Mouse (Mus musculus): ENCODE results near the gene Gclc. TPM values are rescaled to one million over a fixed set of nuclear protein-coding genes. Genes with fewer than 3 reads are reported as not detected.
A peak's percentile ranks its signal among the peaks of the same experiment; 100 is the strongest.

Gclc gene
- polyA plus RNA-seq, 1 experiment: 23.8 TPM

DNA sequence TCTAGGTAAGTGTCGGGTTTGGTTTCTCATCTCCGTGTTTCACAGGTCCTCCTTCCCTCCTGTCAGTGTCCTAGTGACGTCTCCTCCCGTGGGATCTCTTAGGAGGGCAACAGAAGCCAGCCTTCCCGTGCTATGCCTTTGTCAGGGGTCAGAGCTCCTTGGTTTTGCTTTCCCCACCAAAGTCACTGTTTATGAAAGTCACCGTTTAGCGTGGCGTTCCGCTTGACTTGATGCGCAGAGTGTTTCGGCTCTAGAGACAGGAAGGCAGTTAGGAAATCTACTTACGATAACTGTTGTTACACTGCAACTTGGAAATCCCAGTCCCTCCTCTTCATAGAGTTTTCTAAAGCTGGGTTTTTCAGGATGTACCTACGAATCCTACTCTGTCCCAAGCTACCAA lies 28.7 kb downstream of the Gclc start:
- no peak for DNase-seq (ENCODE audit: low read depth)

DNA sequence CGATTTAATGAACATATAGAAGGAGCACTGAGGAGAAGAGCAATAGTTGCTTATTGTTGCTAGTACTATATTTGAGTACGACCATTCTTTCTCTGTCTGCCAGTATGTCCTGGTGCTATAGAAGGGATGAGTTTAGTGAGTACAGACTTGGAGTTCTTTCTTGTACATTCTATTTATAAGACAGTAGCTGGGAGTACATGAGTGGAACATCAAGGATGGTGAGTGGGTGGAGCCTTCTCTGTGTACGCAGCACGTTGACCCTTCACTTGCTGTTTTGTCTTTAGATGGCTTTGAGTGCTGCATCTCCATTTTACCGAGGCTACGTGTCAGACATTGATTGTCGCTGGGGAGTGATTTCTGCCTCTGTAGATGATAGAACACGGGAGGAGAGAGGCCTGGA lies 31.1 kb downstream of the Gclc start:
- DNase-seq (ENCODE audit: low read depth): no peak

DNA sequence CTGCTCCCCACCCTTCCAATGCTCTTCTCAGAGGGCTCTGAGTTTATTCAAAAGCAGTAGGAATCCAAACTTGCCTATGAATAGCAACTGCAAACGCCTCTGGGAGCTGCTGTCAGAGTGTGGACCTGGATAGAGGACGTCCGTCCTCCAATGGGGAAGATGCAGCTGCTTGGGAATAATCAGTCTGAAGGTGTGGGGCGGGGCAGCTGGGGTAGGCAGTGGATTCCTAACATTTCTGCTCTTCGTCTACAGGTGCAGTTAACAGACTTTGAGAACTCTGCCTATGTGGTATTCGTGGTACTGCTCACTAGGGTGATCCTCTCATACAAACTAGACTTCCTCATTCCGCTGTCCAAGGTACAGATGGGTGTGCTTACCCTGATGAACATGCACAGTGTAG lies 33.6 kb downstream of the Gclc start:
- no peak for DNase-seq (ENCODE audit: low read depth)

DNA sequence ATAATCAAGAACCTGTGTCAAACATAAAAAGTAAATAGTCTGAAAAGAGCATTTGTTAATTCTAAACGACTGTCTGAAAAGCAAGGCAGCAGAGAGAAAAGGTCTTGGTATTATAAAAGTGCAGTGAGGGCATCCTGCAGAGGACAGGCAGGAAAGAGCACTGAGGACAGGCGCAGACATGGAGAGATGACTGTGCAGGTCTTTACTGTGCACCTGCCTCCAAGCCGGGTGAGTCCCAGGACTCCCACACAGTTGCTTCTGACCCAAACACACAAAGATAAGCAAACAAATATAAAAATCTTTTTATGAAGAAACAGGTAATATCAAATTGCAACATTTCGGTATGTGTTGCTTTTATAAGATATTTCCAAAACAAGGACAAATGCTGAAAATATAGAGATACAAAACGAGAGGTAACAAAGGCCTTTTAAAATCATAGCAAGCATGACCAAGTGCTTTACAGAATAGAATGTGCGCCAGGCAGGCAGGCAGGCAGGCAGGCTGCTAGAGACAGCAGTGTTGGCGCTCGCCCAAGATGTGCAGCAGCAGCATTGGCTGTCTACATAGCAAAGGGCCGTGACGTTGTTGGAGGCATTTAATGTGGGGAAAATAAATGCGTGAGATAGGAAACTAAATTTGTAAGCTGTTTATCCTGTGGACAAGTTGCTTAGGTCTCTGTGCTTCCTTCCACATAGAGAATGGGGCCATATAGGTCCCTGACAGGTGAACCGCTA lies 35.4 kb downstream of the Gclc start:
- DNase-seq (ENCODE audit: low read depth): no peak

DNA sequence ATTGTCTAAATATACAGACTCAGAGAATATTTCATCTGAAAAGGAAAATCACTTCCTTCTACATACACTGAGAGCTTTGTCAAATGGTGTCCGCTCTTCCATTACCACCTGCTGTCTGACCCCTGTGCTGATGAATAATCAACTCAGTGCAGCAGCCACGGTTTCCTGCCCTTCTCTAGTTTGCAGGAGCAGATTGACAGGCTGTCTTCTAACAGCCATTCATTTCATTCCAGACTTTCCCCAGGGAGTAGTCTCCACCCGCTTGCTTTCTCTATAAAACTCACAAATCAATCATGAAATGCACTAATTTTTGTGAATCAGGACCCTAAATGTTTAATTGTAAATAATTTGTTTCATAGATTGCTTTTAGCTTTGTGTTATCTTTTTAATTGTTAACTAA lies 39.5 kb downstream of the Gclc start:
- DNase-seq (ENCODE audit: low read depth): no peak

DNA sequence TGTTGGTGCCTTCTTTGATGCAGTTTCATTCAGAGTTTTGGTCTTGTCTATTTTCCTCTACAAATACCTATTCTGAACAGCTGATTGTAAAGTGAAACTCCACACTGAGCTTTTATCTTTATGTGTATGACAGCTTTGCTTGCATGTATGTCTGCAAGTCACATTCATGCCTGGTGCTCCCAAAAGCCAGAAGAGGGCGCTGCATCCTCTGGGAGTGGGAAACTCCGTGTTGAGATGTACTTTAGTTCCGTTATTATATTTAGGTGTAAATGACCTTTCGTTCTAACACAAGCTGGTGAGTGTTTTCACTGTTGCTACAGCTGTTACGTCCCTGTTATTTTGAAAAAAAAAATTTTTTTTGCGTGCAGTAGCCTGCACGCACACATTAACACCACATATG lies 48.1 kb downstream of the Gclc start:
- no peak for DNase-seq (ENCODE audit: low read depth)

DNA sequence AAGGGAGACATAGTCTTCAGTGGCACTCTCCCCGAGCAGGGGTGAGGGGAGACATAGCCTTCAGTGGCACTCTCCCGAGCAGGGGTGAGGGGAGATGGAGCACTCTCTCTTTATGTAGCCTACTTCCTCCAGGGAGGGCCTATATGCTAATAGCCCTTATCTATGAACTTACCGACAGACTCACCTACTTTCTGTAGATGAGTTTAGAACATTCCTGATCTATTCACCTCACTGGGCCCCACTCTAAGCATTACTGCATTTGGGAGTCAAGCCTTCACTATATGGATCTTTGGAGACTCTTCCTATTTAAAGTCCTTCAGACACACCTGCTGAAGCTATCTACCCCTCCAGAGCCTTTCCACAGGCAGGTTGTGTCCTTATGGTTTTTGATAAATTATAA lies 52.1 kb downstream of the Gclc start:
- no peak for DNase-seq (ENCODE audit: low read depth)

DNA sequence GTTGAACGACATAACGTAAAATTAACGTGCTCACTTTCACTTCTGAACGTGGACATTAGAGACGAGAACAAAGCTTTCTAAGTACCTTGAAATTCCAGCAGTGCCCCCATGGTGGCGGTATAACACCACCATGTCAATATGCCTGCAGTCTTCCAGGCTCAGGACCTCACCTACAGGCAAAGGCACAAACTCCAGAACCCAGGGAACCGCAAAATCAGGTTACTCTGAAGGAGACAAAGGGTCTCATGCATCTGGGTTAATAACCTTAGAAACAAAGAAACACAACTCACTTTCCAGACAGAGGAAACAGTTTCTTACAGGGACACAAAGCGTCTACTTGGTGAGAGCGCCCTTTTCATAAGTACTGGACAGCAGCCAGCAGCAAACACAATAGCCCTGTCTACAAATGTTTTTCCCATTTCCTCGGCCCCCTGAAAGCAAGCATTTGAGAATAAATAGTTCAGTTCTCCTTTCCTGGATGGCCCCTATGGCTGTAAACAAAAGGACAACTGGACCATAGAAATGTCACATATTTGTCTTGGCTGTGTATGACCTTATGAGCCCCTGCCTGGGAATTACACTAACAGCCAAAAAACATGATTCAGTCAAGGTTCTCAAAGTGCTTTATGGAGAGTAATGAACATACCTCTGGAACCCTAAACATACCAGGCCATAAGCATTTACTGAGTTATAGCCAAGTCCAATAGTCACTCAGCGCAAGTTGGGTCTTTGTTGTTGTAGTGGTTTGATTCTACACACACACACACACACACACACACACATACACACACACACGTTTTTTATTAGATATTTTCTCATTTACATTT lies 52.7 kb downstream of the Gclc start:
- peak; percentile 14 for DNase-seq (ENCODE audit: low read depth)

DNA sequence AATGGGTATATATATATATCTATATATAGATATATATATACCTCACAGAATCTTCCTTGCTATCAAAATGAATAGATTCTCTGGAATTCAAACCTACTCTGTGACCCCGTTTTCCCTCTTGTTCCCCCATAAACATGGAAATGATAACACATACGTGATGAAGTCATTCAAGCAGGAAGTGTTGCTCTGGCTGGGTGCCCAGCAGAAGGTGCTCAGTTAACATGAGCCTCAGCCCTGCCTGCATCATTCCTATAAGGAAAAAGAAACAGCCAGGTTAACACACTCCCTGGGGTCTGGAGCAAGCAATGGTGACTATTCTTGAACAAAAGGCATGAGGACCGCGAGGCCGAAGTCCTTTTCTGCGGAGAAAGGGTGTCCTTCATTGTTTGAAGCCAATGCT lies 54.1 kb downstream of the Gclc start:
- DNase-seq (ENCODE audit: low read depth): no peak

DNA sequence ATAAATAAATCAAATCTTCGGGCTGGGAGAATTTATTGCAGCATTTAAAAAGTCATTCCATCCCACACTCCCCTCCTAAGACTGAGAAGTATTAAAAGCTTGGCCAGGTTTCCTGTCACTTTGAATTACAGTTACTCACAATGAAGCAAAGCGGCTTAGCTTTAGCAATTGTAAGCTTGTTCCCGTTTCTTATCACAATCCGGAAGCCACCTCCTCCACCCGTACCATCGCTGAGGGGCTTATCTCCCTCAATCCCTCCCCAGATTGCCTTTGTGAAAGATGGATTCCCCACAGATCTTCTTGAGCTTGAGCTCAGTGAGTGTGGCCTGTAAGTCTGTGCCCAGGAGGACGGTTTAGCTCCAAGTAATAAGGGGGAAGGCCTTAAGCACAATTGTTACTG lies 64.5 kb downstream of the Gclc start:
- DNase-seq (ENCODE audit: low read depth): no peak

DNA sequence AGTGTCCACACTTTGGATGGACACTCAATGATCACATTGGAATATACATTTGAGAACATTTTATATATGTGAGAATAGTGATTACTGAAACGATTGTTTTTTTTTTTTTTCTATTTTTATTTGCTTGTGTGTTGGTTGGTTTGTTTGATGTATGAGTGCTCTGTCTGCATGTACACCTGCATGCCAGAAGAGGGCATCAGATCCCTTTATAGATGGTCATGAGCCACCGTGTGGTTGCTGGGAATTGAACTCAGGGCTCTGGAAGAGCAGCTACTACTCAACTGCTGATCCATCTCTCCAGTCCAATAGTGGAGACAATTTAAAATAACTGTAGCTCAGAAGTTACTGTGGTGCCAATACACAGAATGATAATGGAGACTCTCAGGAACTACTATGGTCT lies 65.0 kb downstream of the Gclc start:
- DNase-seq (ENCODE audit: low read depth): no peak

DNA sequence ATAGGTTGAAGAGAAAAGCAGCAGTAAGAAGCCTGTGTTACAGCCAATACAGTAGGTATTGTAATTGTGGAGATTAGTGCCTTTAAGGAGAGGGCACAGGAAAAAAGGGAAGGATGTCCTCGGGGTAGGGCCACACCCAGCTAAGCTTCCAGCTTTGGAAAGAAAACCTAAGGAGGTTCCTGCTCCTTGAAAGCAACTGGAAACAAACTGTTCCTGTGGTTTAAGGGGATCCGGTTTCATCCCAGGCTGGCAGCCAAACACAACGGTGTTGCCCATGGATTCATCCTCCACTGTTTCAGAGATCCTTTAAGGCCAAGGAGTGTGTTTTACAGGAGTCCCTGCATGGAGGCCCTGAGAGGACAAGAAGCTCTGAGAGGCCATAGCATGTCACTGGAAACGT lies 66.5 kb downstream of the Gclc start:
- DNase-seq (ENCODE audit: low read depth): no peak

DNA sequence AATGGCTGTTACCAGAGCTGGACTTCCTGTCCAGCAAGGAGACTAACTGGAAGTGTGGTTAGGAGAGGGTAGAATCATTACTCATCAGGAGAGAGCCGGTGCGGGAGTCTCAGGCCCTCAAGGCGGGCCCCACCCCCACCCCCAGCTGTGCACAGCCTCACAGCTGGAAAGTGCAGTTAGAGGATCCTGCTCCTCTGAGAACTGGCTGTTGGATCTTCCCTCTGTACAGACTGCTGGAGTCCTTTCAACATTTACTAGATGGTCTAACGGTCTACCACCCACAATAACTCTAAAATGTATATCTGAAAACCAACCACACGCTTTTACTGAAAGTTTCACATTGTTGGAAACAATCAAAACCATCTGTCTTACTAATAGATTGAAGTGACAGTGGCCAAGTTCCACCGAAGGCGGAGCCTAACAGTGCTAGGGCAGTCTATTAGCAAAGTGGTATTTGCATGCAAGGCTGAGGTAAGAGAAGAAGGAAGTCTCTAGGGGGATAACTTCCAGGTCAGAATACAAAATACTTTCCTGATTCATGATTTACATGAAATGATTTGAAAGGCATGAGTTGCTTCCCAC lies 71.1 kb downstream of the Gclc start:
- DNase-seq (ENCODE audit: low read depth): no peak

DNA sequence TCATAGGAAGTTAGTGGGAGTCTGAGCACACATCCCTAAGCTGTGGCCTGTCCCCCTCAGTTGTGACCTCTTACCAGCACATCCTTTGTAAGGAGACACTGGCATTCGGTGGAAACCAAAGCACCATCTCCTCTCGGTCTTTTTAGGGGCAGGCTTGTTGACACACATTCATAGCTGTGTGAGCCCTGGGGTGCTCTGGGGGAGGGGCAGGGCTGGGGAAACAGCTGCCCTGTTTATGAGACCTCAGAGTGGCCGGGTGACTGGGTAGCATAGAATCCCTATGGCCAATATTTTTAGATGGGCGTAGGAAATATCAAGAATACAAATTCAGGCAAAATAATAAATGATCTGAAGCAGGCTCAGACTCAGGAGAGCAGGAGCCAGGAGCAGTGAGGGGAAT lies 71.9 kb downstream of the Gclc start:
- no peak for DNase-seq (ENCODE audit: low read depth)

DNA sequence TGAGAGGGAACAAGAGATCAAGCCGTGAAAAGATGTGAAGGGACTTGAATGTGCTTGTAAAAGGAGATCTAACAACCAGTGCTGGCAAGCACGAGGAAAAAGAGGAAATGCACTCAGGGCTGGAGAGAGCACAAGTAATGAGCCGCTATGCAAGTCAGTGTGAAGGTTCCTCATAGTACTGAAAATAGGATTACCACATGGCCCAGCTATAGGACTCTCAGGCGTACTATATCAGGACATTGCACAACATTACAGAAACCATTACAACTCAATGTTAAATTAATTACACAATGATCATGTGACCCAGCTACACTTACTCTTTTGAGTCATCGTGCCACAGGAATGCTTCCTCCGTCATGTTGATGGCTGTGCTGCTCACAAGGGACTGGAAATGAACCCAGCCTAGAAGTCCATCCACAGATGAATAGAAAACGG lies 74.2 kb downstream of the Gclc start:
- no peak for DNase-seq (ENCODE audit: low read depth)

DNA sequence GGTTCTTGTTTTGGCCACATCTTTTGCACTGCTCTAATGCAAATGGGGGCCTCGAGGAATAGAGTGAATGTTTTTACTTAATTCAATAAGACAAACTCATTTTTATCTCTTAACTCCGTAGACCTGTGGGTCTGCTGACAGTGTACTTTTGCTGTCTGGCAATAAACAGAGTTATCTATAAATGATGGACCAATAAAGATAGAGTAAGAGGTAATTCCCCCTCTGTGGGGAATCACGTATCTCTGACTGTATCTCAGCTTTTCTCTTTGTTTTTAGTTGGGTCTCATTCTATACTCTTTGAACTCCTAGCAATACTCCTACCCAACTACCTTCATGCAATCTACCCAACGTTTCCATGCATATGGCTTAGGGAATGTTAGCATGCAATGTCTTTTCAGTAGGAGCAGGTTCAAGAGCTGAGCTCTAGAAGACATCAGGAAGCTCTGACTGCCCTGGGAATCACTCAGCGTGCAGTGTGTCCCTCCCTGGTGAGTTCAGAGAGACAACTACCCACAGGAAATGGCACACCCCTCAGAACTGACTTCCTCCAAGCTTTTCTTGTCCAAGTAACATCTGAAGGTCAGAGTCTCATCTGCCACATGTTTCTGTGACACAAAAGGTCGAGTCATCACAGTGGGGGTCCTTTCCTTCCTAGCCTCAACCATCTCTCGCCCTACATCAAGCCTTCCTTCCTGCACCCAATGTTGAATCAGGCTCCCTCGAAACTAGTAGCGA lies 80.1 kb downstream of the Gclc start:
- DNase-seq (ENCODE audit: low read depth): no peak

DNA sequence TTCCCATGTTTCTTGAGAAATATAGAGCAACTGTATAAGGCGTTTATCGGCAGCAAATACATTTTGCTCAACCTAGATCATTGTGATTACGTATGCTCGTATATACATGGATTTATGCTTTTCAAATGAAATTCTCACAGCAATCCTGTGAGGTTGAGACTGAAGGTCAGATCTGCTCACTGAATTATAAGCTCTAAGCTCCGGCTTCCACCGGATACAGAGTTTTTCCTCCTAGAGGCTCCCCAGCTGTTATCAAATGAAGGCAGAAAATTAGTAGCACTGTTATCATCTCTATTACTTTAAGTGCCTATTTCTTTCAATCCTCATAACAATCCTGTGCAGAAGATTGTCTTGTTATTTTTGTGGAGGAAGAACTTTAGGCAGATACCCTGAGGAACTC lies 80.8 kb downstream of the Gclc start:
- DNase-seq (ENCODE audit: low read depth): no peak

DNA sequence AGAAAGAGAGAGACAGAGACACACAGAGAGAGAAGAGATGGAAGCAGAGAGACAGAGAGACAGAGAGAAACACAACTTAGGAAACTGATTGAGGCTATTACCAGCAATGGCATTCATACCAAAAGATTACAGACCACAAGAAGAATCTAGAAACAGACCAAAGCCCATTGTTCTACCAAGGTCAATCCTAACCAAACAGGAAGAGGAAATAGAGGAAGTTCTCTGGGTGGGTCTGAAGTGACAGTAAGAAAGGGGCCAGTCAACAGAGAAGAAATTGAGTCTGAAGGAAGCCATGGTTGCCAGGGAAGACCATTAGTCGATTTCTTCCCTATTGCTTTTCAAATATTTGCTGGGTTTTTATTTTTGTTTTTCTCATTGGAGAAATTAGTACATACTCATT lies 81.4 kb downstream of the Gclc start:
- DNase-seq (ENCODE audit: low read depth): no peak

DNA sequence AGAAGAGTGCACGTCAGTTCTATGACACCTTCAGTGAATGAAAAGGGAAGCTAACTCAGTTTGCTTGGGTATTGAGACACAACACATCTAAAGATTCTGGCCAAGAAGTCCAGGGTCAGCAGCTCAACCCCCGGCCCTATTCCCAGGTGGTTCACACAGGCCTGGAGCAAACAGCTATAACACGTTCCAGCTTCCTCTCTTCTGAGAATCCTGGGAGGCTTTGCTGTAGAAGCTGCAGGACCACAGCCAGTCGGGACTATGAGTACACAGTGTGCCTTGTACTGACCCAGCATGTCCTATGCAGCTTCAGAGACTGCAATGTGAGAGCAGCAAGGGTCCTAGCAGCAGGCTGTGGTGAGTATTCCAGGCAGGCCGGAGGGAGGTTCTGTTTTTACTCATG lies 84.3 kb downstream of the Gclc start:
- no peak for DNase-seq (ENCODE audit: low read depth)

All from gonadal fat pad, adult 2 months (tissue).